Mouse (Mus musculus) monocyte, adult 5-6 weeks (primary cell): Measurements from ENCODE around the gene Pappa. TPM values are rescaled to one million over a fixed set of nuclear protein-coding genes. Genes with fewer than 3 reads are reported as not detected.

Experiments
- ATAC-seq: fragments of 153-309, 156-312 bp; replicated peaks from 2 replicates; pipeline ENCODE4 v1.8.0; 2017; ENCODE audit warnings: mild to moderate bottlenecking; ENCODE audit not compliant: low TSS enrichment, insufficient number of reproducible peaks, severe bottlenecking, poor library complexity, low FRiP score
- total RNA-seq: library from RNA; stranded (forward); fragments of 200-1000, 200-491, 200-594 nt; gene quantifications from 3 replicates; pipeline ENCODE4 v1.2.3, GENCODE M21; 2017

Pappa gene
- total RNA-seq, 1 experiment from 2014 or later: not detected

GRCm38 (mm10) chr4:65158651-65159050 is 34.7 kb downstream of the Pappa start:
- ATAC-seq: no peak

- no peak for ATAC-seq
These were observed 35.5 kb downstream of the Pappa start for GRCm38 (mm10) chr4:65159481-65159880.

GRCm38 (mm10) chr4:65163698-65164097 is 39.7 kb downstream of the Pappa start:
- no peak for ATAC-seq

- ATAC-seq: no peak
These were observed 42.4 kb downstream of the Pappa start for GRCm38 (mm10) chr4:65166288-65166835.

GRCm38 (mm10) chr4:65174505-65174904 is 50.5 kb downstream of the Pappa start:
- ATAC-seq: no peak

GRCm38 (mm10) chr4:65178146-65178545 is 54.2 kb downstream of the Pappa start:
- ATAC-seq: no peak

- ATAC-seq: no peak
These were observed 63.3 kb downstream of the Pappa start for GRCm38 (mm10) chr4:65187236-65187635.

- ATAC-seq: no peak
These were observed 63.7 kb downstream of the Pappa start for GRCm38 (mm10) chr4:65187716-65188115.

GRCm38 (mm10) chr4:65188921-65189485 is 65.0 kb downstream of the Pappa start:
- no peak for ATAC-seq

GRCm38 (mm10) chr4:65192810-65193209 is 68.8 kb downstream of the Pappa start:
- ATAC-seq: no peak

- no peak for ATAC-seq
These were observed 72.0 kb downstream of the Pappa start for GRCm38 (mm10) chr4:65195971-65196370.

GRCm38 (mm10) chr4:65203666-65204065 is 79.7 kb downstream of the Pappa start:
- ATAC-seq: no peak

- no peak for ATAC-seq
These were observed 81.5 kb downstream of the Pappa start for GRCm38 (mm10) chr4:65205446-65205845.

- no peak for ATAC-seq
These were observed 85.5 kb downstream of the Pappa start for GRCm38 (mm10) chr4:65209369-65210015.

- no peak for ATAC-seq
These were observed 92.7 kb downstream of the Pappa start for GRCm38 (mm10) chr4:65216682-65217081.

GRCm38 (mm10) chr4:65217651-65218364 is 93.8 kb downstream of the Pappa start:
- ATAC-seq: no peak

- no peak for ATAC-seq
These were observed 99.9 kb downstream of the Pappa start for GRCm38 (mm10) chr4:65223901-65224300.

GRCm38 (mm10) chr4:65238540-65238998 is 114.6 kb downstream of the Pappa start:
- no peak for ATAC-seq

- no peak for ATAC-seq
These were observed 118.5 kb downstream of the Pappa start for GRCm38 (mm10) chr4:65242434-65242931.
